ENCODE assay signal across 8 mouse cellular contexts in the genomic region with DNA sequence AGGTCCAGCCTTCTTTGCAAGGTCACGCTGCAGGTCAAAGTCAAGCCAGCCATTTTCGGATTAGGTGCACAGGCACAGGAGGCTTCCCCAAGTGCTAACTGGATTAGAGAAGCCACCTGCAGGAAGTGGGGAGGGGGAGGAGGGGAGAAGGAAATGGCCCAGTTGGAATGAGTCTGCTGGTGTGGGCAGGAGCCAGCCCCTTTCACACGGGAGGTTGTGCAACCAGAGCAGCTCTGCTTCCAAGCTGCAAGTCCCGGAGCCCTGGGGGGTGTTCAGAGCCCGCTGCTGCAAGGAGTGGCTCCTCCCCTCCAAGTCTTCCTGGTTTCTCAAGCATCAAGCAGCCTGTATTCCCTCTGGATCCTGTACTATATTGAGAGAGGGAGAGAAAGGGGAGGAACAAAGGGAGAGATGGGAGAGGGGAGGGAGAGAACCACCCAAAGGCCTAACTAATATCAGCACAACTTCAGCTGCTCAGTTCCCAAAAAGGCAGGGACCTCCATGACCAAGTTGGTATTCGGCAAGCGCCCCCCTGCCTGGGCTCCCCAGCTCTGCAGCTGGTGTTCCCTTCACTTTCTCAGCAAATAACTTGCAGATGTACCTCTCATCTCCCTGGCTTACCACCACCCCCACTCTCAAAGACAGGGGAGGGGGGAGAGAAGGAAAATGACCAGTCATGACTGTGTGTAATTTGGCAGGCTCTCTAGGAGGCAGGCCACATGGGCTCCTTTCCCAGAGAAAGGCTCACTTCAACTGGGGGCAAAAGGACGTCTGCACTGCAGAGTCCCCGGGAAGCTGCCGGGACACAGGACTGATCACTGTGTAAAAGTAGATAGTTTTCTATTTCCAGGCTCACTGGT. TPM values are rescaled to one million over a fixed set of nuclear protein-coding genes. Genes with fewer than 3 reads are reported as not detected.
A peak's percentile ranks its signal among the peaks of the same experiment; 100 is the strongest.
DNase-seq lines count a peak whose midpoint lies in the region; ATAC-seq lines count a peak whose summit lies in the region.

No protein-coding gene starts in this region.

- H3K4me1 ChIP-seq in intestine, embryonic 16.5 days (ENCODE audit: control insufficient read depth, insufficient read depth, low read length), result peaks cover 44% of the 10 kb centered on the region
- H3K4me1 ChIP-seq in liver, embryonic 11.5 days (replicated peaks; ENCODE audit: control insufficient read depth, insufficient read depth, low read length), result 0 out of 2 replicates have a peak, but pooled peaks cover 8% of the 10 kb centered on the region

- 22% methylated on average over 10 of the region's 10 CpGs for WGBS in intestine, embryonic 16.5 days
- 21% methylated on average over 10 of the region's 10 CpGs for WGBS in liver, embryonic 11.5 days

- no peaks in the 10 kb centered on the region for H3K27me3 ChIP-seq in intestine, embryonic 16.5 days (replicated peaks; ENCODE audit: control insufficient read depth, insufficient read depth, low read length)
- peaks cover 7% of the 10 kb centered on the region for H3K27me3 ChIP-seq in liver, embryonic 11.5 days (replicated peaks; ENCODE audit: control insufficient read depth, insufficient read depth, low read length)

- peak; percentile 45 for DNase-seq in right cerebral cortex, adult 18-20 months
- DNase-seq in right cerebral cortex, postnatal 25 days, result no peak
- peak; percentile 80 for DNase-seq in embryo, embryonic 11 days
- peak; percentile 99 for DNase-seq in heart, adult 11 months
- DNase-seq in liver, embryonic 11.5 days (ENCODE audit: low spot score), result no peak
- DNase-seq in neural tube, embryonic 10.5 days (ENCODE audit: extremely low spot score, low spot score), result peak; percentile 51
- no peak for DNase-seq in spleen, postnatal 4 days (ENCODE audit: low spot score in 2 of 2)

- peak overlapping the region; percentile 64 for H3K27ac ChIP-seq in intestine, embryonic 16.5 days (ENCODE audit: low read length)
- no peak overlapping the region for H3K27ac ChIP-seq in liver, embryonic 11.5 days (ENCODE audit: low read depth, low read length)

- H3K36me3 ChIP-seq in intestine, embryonic 16.5 days (ENCODE audit: control insufficient read depth, insufficient read depth, low read length), result no peaks in the 10 kb centered on the region
- H3K36me3 ChIP-seq in liver, embryonic 11.5 days (ENCODE audit: control insufficient read depth, insufficient read depth, low read length), result no peaks in the 10 kb centered on the region

- H3K9me3 ChIP-seq in intestine, embryonic 16.5 days (ENCODE audit: control insufficient read depth, low read length), result no peaks in the 10 kb centered on the region
- H3K9me3 ChIP-seq in liver, embryonic 11.5 days (ENCODE audit: control insufficient read depth, low read length), result no peaks in the 10 kb centered on the region

- peak overlapping the region; percentile 43 for H3K9ac ChIP-seq in intestine, embryonic 16.5 days (ENCODE audit: low read depth, low read length)
- H3K9ac ChIP-seq in liver, embryonic 11.5 days (ENCODE audit: low read depth, low read length), result no peak overlapping the region

- ATAC-seq in intestine, embryonic 16.5 days, result peak; percentile 77
- ATAC-seq in liver, embryonic 11.5 days (replicated peaks; ENCODE audit: low FRiP score), result 0 out of 2 replicates have a peak, but pooled peaks have one; percentile 29

- H3K4me3 ChIP-seq in intestine, embryonic 16.5 days (ENCODE audit: low read length), result no peak overlapping the region
- H3K4me3 ChIP-seq in liver, embryonic 11.5 days (ENCODE audit: low read depth, low read length), result no peak overlapping the region

- H3K4me2 ChIP-seq in intestine, embryonic 16.5 days (ENCODE audit: low read depth, low read length), result 0 out of 2 replicates have a peak overlapping the region, but pooled peaks have one; percentile 4
- H3K4me2 ChIP-seq in liver, embryonic 11.5 days, result no peak overlapping the region

RNA-seq across cellular contexts. Expression of a gene that starts 52.2 kb away (rescaled TPM):
- polyA plus RNA-seq in intestine, embryonic 16.5 days (2015; fragmentation: Nextera tagmentation; extraction: Ambion mirVana), result 11.8 and 14.7 TPM in 2 replicates
- 2.9 and 4.3 TPM in 2 replicates for polyA plus RNA-seq in liver, embryonic 11.5 days (2014; fragmentation: Nextera tagmentation; extraction: Ambion mirVana)

Comparison
In these comparisons a context has a peak if more than half of its experiments do, and no peak if none do; other contexts are left out.
1. DNase-seq: peak in right cerebral cortex, adult 18-20 months (single experiment), embryo, embryonic 11 days (single experiment), heart, adult 11 months (single experiment) and neural tube, embryonic 10.5 days (single experiment); none in right cerebral cortex, postnatal 25 days (single experiment), liver, embryonic 11.5 days (single experiment) and spleen, postnatal 4 days (0 of 2).